ENCODE assay signal across 16 mouse cellular contexts in genomic region chr14:118598757-118599156, GRCm38 (mm10).
DNase-seq lines count a peak whose midpoint lies in the region; TF ChIP-seq lines count a peak whose summit lies in the region.
"Had no signal": no experiment of that assay in that cellular context is flagged by ENCODE, and none has a peak within 500 bp of the region (broad histone marks: within the 10 kb centered on the region; RNA-seq: fewer than 3 reads in every experiment).

No protein-coding gene starts in this region.

- in situ Hi-C loops in CH12.LX (cut with MboI; ENCODE audit: low pct_ligation_motif_present, low pct_unique_long_range_greater_than_20kb, low sequenced_read_pairs): loop anchor here (25.0 kb wide), 1 partner anchor 586 kb away; no protein-coding TSS in a partner anchor

- H3K36me3 ChIP-seq in CH12.LX (replicated peaks in 1 of 2; ENCODE audit: control insufficient read depth in 1 of 2, insufficient read depth in 1 of 2, low read length in 1 of 2): peaks cover 57 to 87% of the 10 kb centered on the region in 2 experiments

- no peaks in the 10 kb centered on the region for H3K9me3 ChIP-seq in CH12.LX (replicated peaks; ENCODE audit: low read length)
- H3K9me3 ChIP-seq: G1E had no signal

- H3K4me1 ChIP-seq in CH12.LX (ENCODE audit: control insufficient read depth in 1 of 2, insufficient read depth in 2 of 2): peaks cover 0 to 10% of the 10 kb centered on the region in 2 experiments; a peak in 2 of 4 replicates

- no peak for TF ChIP-seq RAD21 in CH12.LX (IDR thresholded peaks at IDR 0.05; ENCODE audit: low read depth, low read length)

- DNase-seq in CH12.LX (ENCODE audit: extremely low read depth): no peak
- no peak for DNase-seq in cerebellum, postnatal 10 days
- DNase-seq: adrenal gland, adult 2 months; adrenal gland, adult 8-10 months; adrenal gland, postnatal 10 days; adrenal gland, postnatal 14 days; adrenal gland, postnatal 25 days; adrenal gland, postnatal 36 days; B cell, adult 2 months; cerebellum, adult 11 months; cerebellum, adult 11-12 months; cerebellum, adult 18-20 months; cerebellum, adult 2 months; cerebellum, adult 8-10 months had no signal

- no peak overlapping the region for H3K9ac ChIP-seq in CH12.LX (ENCODE audit: insufficient read depth, low read depth)

- no peak overlapping the region for H3K4me2 ChIP-seq in CH12.LX (ENCODE audit: insufficient read depth, low read depth, poor library complexity, severe bottlenecking)

- TF ChIP-seq CTCF in CH12.LX (conservative IDR thresholded peaks at IDR 0.05 in 1 of 2, IDR thresholded peaks at IDR 0.05 in 1 of 2; ENCODE audit: low read depth in 2 of 2, low read length in 2 of 2): no peak

- no peak for TF ChIP-seq POLR2A in CH12.LX (IDR thresholded peaks at IDR 0.05; ENCODE audit: low read depth, low read length)

- no peaks in the 10 kb centered on the region for H3K27me3 ChIP-seq in CH12.LX (replicated peaks)
- H3K27me3 ChIP-seq: Patski had no signal

- no peaks in the 10 kb centered on the region for H3K79me2 ChIP-seq in CH12.LX (replicated peaks; ENCODE audit: control insufficient read depth, extremely low read depth, insufficient read depth, poor library complexity, severe bottlenecking)

- H3K4me3 ChIP-seq in CH12.LX (replicated peaks in 1 of 3; ENCODE audit: low read depth in 2 of 3, low read length in 2 of 3, poor library complexity in 1 of 3): no peak overlapping the region

- H3K27ac ChIP-seq in CH12.LX (ENCODE audit: insufficient read depth, low read depth): no peak overlapping the region

- dilution Hi-C loops in CH12.LX (cut with MboI; ENCODE audit: extremely low pct_ligation_motif_present, extremely low pct_unique_long_range_greater_than_20kb, low sequenced_read_pairs): no loop called here

- TF ChIP-seq EP300 in CH12.LX (IDR thresholded peaks at IDR 0.05; ENCODE audit: low read length): no peak; the same call in 1 of the 2 replicates

TF ChIP-seq in CH12.LX, 34 proteins besides CTCF, POLR2A, EP300 and RAD21:
- TF ChIP-seq CHD2 (IDR thresholded peaks at IDR 0.05; ENCODE audit: low read length): no peak
- no peak for TF ChIP-seq ETS1 (conservative IDR thresholded peaks at IDR 0.05; ENCODE audit: low read depth, low read length)
- no peak for TF ChIP-seq ZNF384 (IDR thresholded peaks at IDR 0.05; ENCODE audit: low read depth, low read length)
- TF ChIP-seq NRF1 (IDR thresholded peaks at IDR 0.05; ENCODE audit: low read depth, low read length): no peak
- 0 out of 2 replicates have a peak, but pooled peaks have one; percentile 7 for TF ChIP-seq JUN (IDR thresholded peaks at IDR 0.05; ENCODE audit: insufficient read depth, low read depth, low read length)
- peak; percentile 68 for TF ChIP-seq JUND (conservative IDR thresholded peaks at IDR 0.05; ENCODE audit: low read depth, low read length)
- TF ChIP-seq ZKSCAN1 (IDR thresholded peaks at IDR 0.05; ENCODE audit: borderline replicate concordance, low read depth, low read length): no peak
- TF ChIP-seq ZMIZ1 (IDR thresholded peaks at IDR 0.05; ENCODE audit: low read depth, low read length): no peak
- TF ChIP-seq E2F4 (IDR thresholded peaks at IDR 0.05; ENCODE audit: insufficient replicate concordance, low read depth, low read length): no peak
- peak; percentile 56; the same call in 1 of the 2 replicates for TF ChIP-seq IRF4 (IDR thresholded peaks at IDR 0.05; ENCODE audit: low read depth, low read length)
TF ChIP-seq in CH12.LX: peak in this region for 3.
